13 mouse cellular contexts compared by ENCODE assay signal in genomic region chr4:151506701-151507100, GRCm38 (mm10).
"Had no signal": no experiment of that assay in that cellular context is flagged by ENCODE, and none has a peak within 500 bp of the region (broad histone marks: within the 10 kb centered on the region; RNA-seq: fewer than 3 reads in every experiment).

No protein-coding gene starts in this region.

- H3K4me3 ChIP-seq: kidney, embryonic 15.5 days; limb, embryonic 15.5 days; liver, embryonic 12.5 days; midbrain, embryonic 10.5 days; midbrain, embryonic 15.5 days had no signal

- H3K27ac ChIP-seq: kidney, embryonic 15.5 days; limb, embryonic 15.5 days; liver, embryonic 12.5 days; midbrain, embryonic 10.5 days; midbrain, embryonic 15.5 days had no signal

- DNase-seq: kidney, adult 2 months; kidney, postnatal 14 days; layer of hippocampus, postnatal 36 days; lung, embryonic 14.5 days; lung, postnatal 10 days; lung, postnatal 4 days; thymus, adult 2 months; thymus, postnatal 25 days had no signal
